ENCODE assay signal across 13 mouse cellular contexts in the genomic region with DNA sequence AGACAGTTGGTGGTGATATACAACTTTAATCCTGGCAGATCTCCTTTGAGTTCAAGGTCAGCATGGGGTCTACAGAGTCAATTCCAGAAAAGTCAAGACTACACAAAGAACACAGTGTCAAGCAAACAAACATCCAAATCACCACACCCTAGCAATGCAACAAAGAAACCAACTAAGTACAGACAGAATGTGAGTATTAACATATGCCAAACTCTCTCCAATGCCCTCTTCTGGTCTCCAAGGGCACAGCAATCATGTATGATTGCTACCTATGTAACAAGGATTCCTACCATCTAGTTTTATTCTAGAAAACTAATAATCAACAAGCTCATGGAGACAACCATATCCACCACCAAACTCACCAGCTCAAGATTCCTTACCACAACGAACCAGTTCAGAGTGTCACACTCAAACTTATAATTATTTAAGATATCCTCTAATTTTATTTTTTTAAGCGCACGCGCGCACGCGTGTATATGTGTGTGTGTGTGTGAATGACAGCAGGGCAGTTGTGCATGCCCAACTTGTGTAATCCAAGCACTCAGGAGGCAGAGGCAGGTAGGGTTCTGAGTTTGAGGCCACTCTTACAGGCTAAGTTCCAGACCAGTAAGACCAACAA. TPM values are rescaled to one million over a fixed set of nuclear protein-coding genes. Genes with fewer than 3 reads are reported as not detected.
DNase-seq lines count a peak whose midpoint lies in the region; ATAC-seq and TF ChIP-seq lines count a peak whose summit lies in the region.
"Had no signal": no experiment of that assay in that cellular context is flagged by ENCODE, and none has a peak within 500 bp of the region (broad histone marks: within the 10 kb centered on the region; RNA-seq: fewer than 3 reads in every experiment).

No protein-coding gene starts in this region.

- DNase-seq in gastrocnemius, adult 2 months = no peak
- DNase-seq in gastrocnemius, adult 8-10 months (ENCODE audit: low spot score in 2 of 2) = no peak
- DNase-seq in midbrain, embryonic 11.5 days (ENCODE audit: low spot score, missing footprints) = peak; percentile 81
- peak; percentile 84 for DNase-seq in R1 (ENCODE audit: low read depth, low spot score)
- peak; percentile 48 for DNase-seq in retina, embryonic 14.5 days (ENCODE audit: low spot score)
- DNase-seq in urinary bladder, postnatal 10 days (ENCODE audit: low spot score) = no peak
- DNase-seq in urinary bladder, postnatal 14 days (ENCODE audit: low spot score) = no peak
- DNase-seq: gastrocnemius, postnatal 14 days had no signal

- no peak overlapping the region for H3K4me3 ChIP-seq in gastrocnemius, adult 2 months
- no peak overlapping the region for H3K4me3 ChIP-seq in midbrain, embryonic 11.5 days (ENCODE audit: low read depth, low read length)
- no peak overlapping the region for H3K4me3 ChIP-seq in midbrain, embryonic 13.5 days (replicated peaks)
- H3K4me3 ChIP-seq: megakaryocyte, embryonic 14.5 days had no signal

- intact Hi-C loops in gastrocnemius, adult 2 months (cut with DNase I) = no loop called here

- H3K36me3 ChIP-seq in midbrain, embryonic 11.5 days (ENCODE audit: control insufficient read depth, insufficient read depth, low read length) = peaks cover 19% of the 10 kb centered on the region
- peaks cover 31% of the 10 kb centered on the region for H3K36me3 ChIP-seq in midbrain, embryonic 13.5 days

- H3K27ac ChIP-seq in gastrocnemius, adult 2 months = no peak overlapping the region
- H3K27ac ChIP-seq in midbrain, embryonic 11.5 days (ENCODE audit: low read depth, low read length) = no peak overlapping the region
- no peak overlapping the region for H3K27ac ChIP-seq in midbrain, embryonic 13.5 days

- H3K9me3 ChIP-seq in midbrain, embryonic 11.5 days (ENCODE audit: control insufficient read depth, low read length) = no peaks in the 10 kb centered on the region
- no peaks in the 10 kb centered on the region for H3K9me3 ChIP-seq in midbrain, embryonic 13.5 days
- H3K9me3 ChIP-seq: megakaryocyte, embryonic 14.5 days had no signal

- no peaks in the 10 kb centered on the region for H3K27me3 ChIP-seq in midbrain, embryonic 11.5 days (ENCODE audit: control insufficient read depth, insufficient read depth, low read length)
- H3K27me3 ChIP-seq in midbrain, embryonic 13.5 days = no peaks in the 10 kb centered on the region
- H3K27me3 ChIP-seq: megakaryocyte, embryonic 14.5 days had no signal

- H3K4me2 ChIP-seq in midbrain, embryonic 11.5 days = no peak overlapping the region
- no peak overlapping the region for H3K4me2 ChIP-seq in midbrain, embryonic 13.5 days (replicated peaks)

- no peak overlapping the region for H3K9ac ChIP-seq in midbrain, embryonic 11.5 days (ENCODE audit: low read length)
- no peak overlapping the region for H3K9ac ChIP-seq in midbrain, embryonic 13.5 days (replicated peaks)

- 99% methylated on average over 7 of the region's 7 CpGs for WGBS in midbrain, embryonic 11.5 days
- 97% methylated on average over 7 of the region's 7 CpGs for WGBS in midbrain, embryonic 13.5 days

- TF ChIP-seq CTCF in gastrocnemius, adult 2 months (IDR thresholded peaks at IDR 0.05) = peak; percentile 48

- ATAC-seq in midbrain, embryonic 11.5 days (ENCODE audit: low FRiP score) = no peak
- ATAC-seq in midbrain, embryonic 13.5 days = no peak
- ATAC-seq: inflammation-experienced regulatory T-cells, adult 6 months had no signal

- H3K4me1 ChIP-seq in midbrain, embryonic 11.5 days (ENCODE audit: control insufficient read depth, insufficient read depth, low read length) = peaks cover 9% of the 10 kb centered on the region
- peaks cover 28% of the 10 kb centered on the region for H3K4me1 ChIP-seq in midbrain, embryonic 13.5 days (replicated peaks)

RNA-seq across cellular contexts. Expression of a gene that starts 3.1 kb away (rescaled TPM):
- total RNA-seq in gastrocnemius, adult 2 months (2021) = 10 to 100 TPM; 44.4 to 61.4 TPM
- total RNA-seq in gastrocnemius, adult 8-10 months (2022) = 10 to 100 TPM; 44.8 to 55.5 (median 51.4) TPM
- 275 and 283 TPM in 2 replicates for polyA plus RNA-seq in midbrain, embryonic 11.5 days (2014; fragmentation: Nextera tagmentation; extraction: Ambion mirVana)
- polyA plus RNA-seq in midbrain, embryonic 13.5 days (2015; fragmentation: Nextera tagmentation; extraction: Ambion mirVana) = 222 and 230 TPM in 2 replicates

RNA-seq across cellular contexts. Expression of a gene that starts 10.6 kb away (rescaled TPM):
- 10 to 100 TPM; 14.5 to 20.8 TPM for total RNA-seq in gastrocnemius, adult 2 months (2021)
- total RNA-seq in gastrocnemius, adult 8-10 months (2022) = 10 to 100 TPM; 14.9 to 18.4 (median 17.5) TPM
- polyA plus RNA-seq in midbrain, embryonic 11.5 days (2014; fragmentation: Nextera tagmentation; extraction: Ambion mirVana) = 33.7 and 37.8 TPM in 2 replicates
- 37.5 and 42.7 TPM in 2 replicates for polyA plus RNA-seq in midbrain, embryonic 13.5 days (2015; fragmentation: Nextera tagmentation; extraction: Ambion mirVana)

RNA-seq across cellular contexts. Expression of a gene that starts 14.7 kb away (rescaled TPM):
- not detected for total RNA-seq in gastrocnemius, adult 2 months (2021)
- total RNA-seq in gastrocnemius, adult 8-10 months (2022) = not detected
- polyA plus RNA-seq in midbrain, embryonic 11.5 days (2014; fragmentation: Nextera tagmentation; extraction: Ambion mirVana) = not detected in 2 replicates
- polyA plus RNA-seq in midbrain, embryonic 13.5 days (2015; fragmentation: Nextera tagmentation; extraction: Ambion mirVana) = not detected in 2 replicates
- total RNA-seq: gastrocnemius, postnatal 14 days; left cerebral cortex, adult 8-10 months had no signal
- polyA plus RNA-seq: inflammation-experienced regulatory T-cells, adult 6 months; stomach, embryonic 14.5 days had no signal

RNA-seq across cellular contexts. Expression of a gene that starts 25.5 kb away (rescaled TPM):
- not detected for total RNA-seq in gastrocnemius, adult 2 months (2021)
- total RNA-seq in gastrocnemius, adult 8-10 months (2022) = not detected
- 0.04 TPM in 1 of 2 replicates, not detected in the other for polyA plus RNA-seq in midbrain, embryonic 11.5 days (2014; fragmentation: Nextera tagmentation; extraction: Ambion mirVana)
- polyA plus RNA-seq in midbrain, embryonic 13.5 days (2015; fragmentation: Nextera tagmentation; extraction: Ambion mirVana) = 0.05 TPM in 1 of 2 replicates, not detected in the other

RNA-seq across cellular contexts. Expression of a gene that starts 56.6 kb away (rescaled TPM):
- total RNA-seq in gastrocnemius, adult 2 months (2021) = 10 to 100 TPM; 23.9 to 25.4 TPM
- 10 to 100 TPM; 20.6 to 24.5 (median 24.2) TPM for total RNA-seq in gastrocnemius, adult 8-10 months (2022)
- polyA plus RNA-seq in midbrain, embryonic 11.5 days (2014; fragmentation: Nextera tagmentation; extraction: Ambion mirVana) = 58.4 and 62.2 TPM in 2 replicates
- 42.8 and 46.0 TPM in 2 replicates for polyA plus RNA-seq in midbrain, embryonic 13.5 days (2015; fragmentation: Nextera tagmentation; extraction: Ambion mirVana)

Comparison
In these comparisons a context has a peak if more than half of its experiments do, and no peak if none do; other contexts are left out.
1. DNase-seq: peak in midbrain, embryonic 11.5 days (single experiment), R1 (single experiment) and retina, embryonic 14.5 days (single experiment); none in gastrocnemius, adult 2 months (single experiment), gastrocnemius, adult 8-10 months (0 of 2), urinary bladder, postnatal 10 days (single experiment) and urinary bladder, postnatal 14 days (single experiment).